Mouse (Mus musculus): ENCODE data around the gene Gm20822. TPM values are rescaled to one million over a fixed set of nuclear protein-coding genes. Genes with fewer than 3 reads are reported as not detected.

Gene Gm20822
- not detected for polyA plus RNA-seq (2014; fragmentation: Illumina TruSeq; extraction: RNeasy Lipid Tissue Mini Kit (QIAGEN cat#74804); ENCODE audit: low read depth, low replicate concordance)

GRCm38 (mm10) chrY:15884671-15885070, at the start of gene Gm20822:
Gm20822 (minus strand) TSS chrY:15884771.

